Mouse (Mus musculus) G1E (cell line): ENCODE measurements at regions not wholly inside any gene's neighbourhood (a gene's known extent, or its start where the extent isn't known, plus 50 kb on each side); places are given as distances from the start of the nearest gene placed in this dataset.

Experiments
- ATAC-seq: 2 replicates; pipeline ENCODE4 v1.8.0; 2016; ENCODE audit warnings: mild to moderate bottlenecking; ENCODE audit not compliant: insufficient number of reproducible peaks, poor library complexity, low FRiP score, severe bottlenecking; ENCODE audit errors: extremely low read depth
- DNase-seq: peaks from one replicate; pipeline ENCODE4 v3.0.0; 2012; ENCODE audit warnings: low spot score
- H3K27me3 ChIP-seq: 2 replicates; pipeline ENCODE4 v1.6.1; 2012; ENCODE audit warnings: mild to moderate bottlenecking, low read length, inconsistent platforms; ENCODE audit not compliant: insufficient read depth
- H3K36me3 ChIP-seq: replicated peaks from 2 replicates; pipeline ENCODE3; 2012; ENCODE audit warnings: mild to moderate bottlenecking, inconsistent platforms
- H3K4me1 ChIP-seq: 2 replicates; pipeline ENCODE4 v1.6.1; 2012; ENCODE audit warnings: low read depth, low read length, inconsistent platforms, mixed read lengths; ENCODE audit not compliant: insufficient read depth
- H3K4me3 ChIP-seq: 2 replicates; pipeline ENCODE4 v1.5.1; 2012; ENCODE audit warnings: low read depth, mild to moderate bottlenecking, inconsistent platforms, low read length, moderate library complexity, mixed read lengths
- H3K9me3 ChIP-seq: replicated peaks from 2 replicates; pipeline ENCODE4 v1.6.1; 2012; ENCODE audit warnings: inconsistent platforms
- CTCF ChIP-seq: IDR thresholded peaks from 2 replicates; pipeline ENCODE4 v1.5.1; 2012; ENCODE audit warnings: low read depth, low read length, inconsistent platforms, mixed read lengths
- GATA1 ChIP-seq: IDR thresholded peaks from 2 replicates; pipeline ENCODE4 v1.6.1; 2012; ENCODE audit warnings: borderline replicate concordance, low read length, inconsistent platforms, mixed read lengths
- GATA2 ChIP-seq: IDR thresholded peaks from 2 replicates; pipeline ENCODE4 v1.6.1; 2012; ENCODE audit warnings: low read depth, low read length, inconsistent platforms, borderline replicate concordance
- POLR2AphosphoS5 ChIP-seq: IDR thresholded peaks from 2 replicates; pipeline ENCODE4 v1.6.1; 2012; ENCODE audit warnings: low read depth, low read length, inconsistent platforms; ENCODE audit not compliant: insufficient replicate concordance
- TAL1 ChIP-seq: conservative IDR thresholded peaks from 2 replicates; pipeline ENCODE4 v1.6.1; 2012; ENCODE audit warnings: low read depth, low read length, inconsistent platforms, mixed read lengths

- Histone ChIP-seq H3K36me3 (no peaks in the 10 kb centered on the region), H3K9me3 (no peaks in the 10 kb centered on the region), H3K4me3 (no peak overlapping the region), H3K27me3 (no peaks in the 10 kb centered on the region), H3K4me1 (no peaks in the 10 kb centered on the region)
- DNase-seq (no peak), ATAC-seq (no peak)
- TF ChIP-seq TAL1 (no peak), POLR2AphosphoS5 (no peak), CTCF (no peak), GATA2 (no peak), GATA1 (no peak)
Measured at GRCm38 (mm10) chr2:11119301-11119700, 52.6 kb upstream of the Prkcq start.
